Mouse (Mus musculus) heart, adult 18-20 months (tissue): ENCODE data around the gene Depdc7. TPM values are rescaled to one million over a fixed set of nuclear protein-coding genes. Genes with fewer than 3 reads are reported as not detected.
A peak's percentile ranks its signal among the peaks of the same experiment; 100 is the strongest.

Experiments used
- DNase-seq, 2 experiments: peaks; one replicate each; pipeline ENCODE4 v3.0.0; 2021 to 2022; ENCODE audit warnings: mixed read lengths in 1 of 2
- long read RNA-seq, 2 experiments: library from polyadenylated mRNA; stranded (forward); transcript quantifications; one replicate each; pipeline ENCODE4 v2.0.0; 2021
- total RNA-seq, 2 experiments: library from RNA; stranded (reverse); gene quantifications; 2 replicates each; pipeline ENCODE4 v1.2.3; 2021

The Depdc7 gene
- total RNA-seq, result 1 to 10 TPM; 1.6 to 1.8 TPM
- long read RNA-seq, experiment 1, partial matches to known transcripts, result 0 of 2 reads
- long read RNA-seq, experiment 1, other reads (novel, unspliced or antisense), result 0 of 2 reads
- long read RNA-seq, experiment 2, result 0 reads

DNA sequence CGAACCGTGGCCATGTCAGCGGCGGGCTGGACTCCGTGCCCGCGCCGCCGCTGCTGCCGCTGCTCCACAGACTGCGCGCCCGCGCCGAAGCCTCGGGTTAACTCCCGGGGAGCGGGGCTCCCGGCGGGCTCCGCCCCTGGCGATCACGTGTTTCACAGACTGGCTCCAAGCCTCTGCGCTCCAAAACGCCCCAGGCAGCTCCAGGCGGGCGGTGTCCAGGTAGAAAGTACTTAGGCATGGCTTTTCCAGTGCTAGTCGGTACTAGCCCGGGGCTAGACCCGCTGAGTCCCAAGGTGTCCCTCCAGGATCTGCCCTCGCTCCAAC lies at the start of gene Depdc7:
Depdc7 (minus strand) TSS at position 138 of the 324 bp plus-strand sequence.
- DNase-seq, result peak; percentile 92 to 95

DNA sequence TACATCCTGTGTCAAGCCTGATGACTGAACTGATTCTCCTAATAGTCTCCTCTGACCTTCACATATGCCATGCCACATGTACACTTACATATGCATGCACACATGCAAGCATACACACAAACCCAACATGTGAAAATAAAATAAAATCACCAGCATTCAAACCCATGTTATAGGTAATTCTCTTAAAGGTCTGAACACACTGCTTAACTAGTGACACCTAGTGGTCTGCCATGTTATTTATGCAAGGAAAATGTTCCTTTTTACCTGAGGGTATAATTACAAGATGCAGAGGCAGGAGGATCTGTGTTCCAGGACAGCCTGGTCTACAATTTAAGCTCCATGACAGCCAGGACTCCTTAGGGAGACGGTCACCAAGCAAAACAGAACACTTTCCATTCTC lies 32.1 kb upstream of the Depdc7 start:
- peak in 1 of 2 experiments; percentile 39 for DNase-seq

DNA sequence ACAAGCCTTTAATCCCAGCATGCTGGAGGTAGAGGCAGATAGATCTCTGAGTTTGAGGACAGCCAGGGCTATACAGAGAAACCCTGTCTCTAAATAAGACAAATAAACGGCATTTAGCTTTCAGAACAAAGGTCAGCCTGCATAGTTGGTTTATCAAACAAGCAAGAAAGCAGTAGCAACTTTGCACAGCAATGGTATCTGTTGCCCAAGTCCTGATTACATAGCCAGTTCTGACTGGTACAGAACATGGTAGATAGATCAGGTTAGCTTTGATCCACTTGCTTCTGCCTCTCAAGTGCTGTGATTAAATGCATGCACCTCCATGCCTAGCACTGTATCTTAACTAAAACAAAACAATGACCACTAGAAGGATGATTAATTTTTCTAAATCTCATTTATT lies 26.0 kb upstream of the Depdc7 start:
- DNase-seq, result no peak

DNA sequence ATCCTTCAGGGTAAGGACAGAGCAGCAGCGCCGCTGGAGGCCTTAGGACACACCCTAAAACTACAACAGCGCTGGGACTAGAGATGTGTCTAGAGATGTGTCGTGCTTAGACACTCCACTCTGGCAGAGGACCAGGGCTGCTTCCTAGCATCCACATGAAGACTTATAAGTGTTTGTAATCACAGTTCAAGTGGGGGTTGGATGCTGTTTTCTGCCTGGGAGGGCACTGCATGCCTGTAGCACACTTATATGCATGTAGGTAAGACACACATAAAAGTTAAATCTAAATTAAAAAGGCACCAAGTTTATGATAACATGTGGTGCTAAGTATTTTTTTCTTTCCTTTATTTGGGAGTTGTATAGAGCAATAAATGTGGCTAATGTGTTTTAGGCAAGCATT lies 21.3 kb upstream of the Depdc7 start:
- no peak for DNase-seq

DNA sequence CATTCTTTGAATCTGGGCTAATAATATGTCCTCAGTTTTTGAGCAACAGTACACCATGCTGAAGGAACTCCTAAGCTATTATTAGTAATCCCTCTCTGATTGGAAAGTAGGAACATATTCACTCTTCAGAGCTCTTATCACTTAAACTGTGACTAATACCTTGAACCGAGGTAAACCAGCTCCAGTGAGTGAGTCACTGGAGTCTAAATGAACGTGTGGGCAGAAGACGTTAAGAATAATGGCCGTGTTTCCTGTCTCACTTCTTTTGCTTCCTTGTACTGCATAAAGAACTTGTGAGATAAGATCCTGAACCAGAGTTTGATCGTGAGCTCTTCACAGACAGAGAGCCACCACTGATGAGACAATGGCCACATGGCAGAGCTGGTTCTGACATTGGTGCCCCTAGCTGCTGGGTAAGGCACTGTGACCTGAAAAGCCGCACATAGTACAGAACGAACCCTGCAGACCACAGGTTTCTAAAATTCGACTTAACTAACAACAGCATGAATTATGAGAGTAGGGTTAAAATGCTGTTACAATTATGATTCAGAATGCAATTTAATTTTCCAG lies 20.5 kb upstream of the Depdc7 start:
- no peak for DNase-seq

DNA sequence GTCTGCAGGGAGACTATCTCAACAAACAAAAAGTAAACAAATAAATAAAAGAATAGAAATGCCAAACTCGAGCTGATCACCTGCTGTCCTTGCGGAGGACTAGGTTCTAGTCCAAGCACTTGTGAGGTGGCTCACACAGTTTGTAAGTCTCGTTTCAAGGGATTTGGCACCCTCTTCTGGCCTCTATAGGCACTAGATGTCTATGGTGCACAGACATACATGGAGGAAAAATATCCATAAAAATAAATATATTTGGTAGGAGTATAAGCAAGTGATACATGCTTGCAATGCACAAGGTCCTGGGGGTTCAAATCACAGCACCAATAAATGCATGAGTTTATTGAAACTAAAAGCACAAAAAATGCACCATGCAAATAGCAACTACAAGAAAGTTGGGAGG lies 7.9 kb upstream of the Depdc7 start:
- no peak for DNase-seq

DNA sequence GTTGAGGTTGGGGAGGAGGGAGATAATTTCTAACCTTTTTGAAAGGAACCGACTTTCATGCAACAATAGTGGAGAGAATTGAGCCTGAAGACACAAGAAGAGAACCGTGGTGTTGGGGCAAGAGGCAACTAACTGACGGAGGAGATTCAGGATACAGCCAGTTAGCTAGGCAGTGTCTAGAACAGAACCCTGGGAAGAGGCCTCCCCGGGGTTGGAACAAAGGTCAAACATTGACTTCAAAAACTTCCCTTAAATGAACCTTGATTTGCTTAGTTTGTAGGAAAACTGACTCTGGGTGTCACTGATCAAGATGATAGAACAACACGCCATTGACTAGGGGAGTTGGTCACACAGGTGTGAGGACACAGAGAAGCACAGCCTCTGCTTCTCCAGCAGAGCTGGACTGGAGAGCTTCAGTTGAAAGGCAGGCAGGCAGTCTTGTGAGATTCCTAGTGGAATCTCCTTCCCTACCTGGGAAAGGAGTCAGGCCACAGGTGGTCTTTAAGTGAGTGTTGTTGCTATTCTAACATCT lies 6.0 kb upstream of the Depdc7 start:
- DNase-seq, result no peak

DNA sequence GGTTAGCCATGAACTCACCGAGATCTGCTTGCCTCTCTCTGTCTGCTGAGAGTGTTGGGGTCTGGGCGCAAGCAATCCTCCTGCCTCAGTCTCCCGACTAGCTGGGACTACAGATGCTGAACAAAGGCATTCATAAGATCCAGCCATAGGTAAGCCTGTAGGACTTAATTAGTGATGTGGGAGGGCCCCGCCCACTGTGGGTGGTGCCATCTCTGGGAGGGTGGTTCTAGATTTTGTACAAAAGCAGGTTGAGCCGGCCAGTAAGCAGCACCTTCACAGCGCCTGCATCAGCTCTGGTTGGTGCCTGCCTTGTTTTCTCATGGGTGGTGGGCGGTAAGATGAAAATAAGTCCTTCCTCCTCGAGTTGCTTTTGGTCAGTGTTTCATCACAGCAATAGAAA lies 3.6 kb upstream of the Depdc7 start:
- DNase-seq, result no peak

DNA sequence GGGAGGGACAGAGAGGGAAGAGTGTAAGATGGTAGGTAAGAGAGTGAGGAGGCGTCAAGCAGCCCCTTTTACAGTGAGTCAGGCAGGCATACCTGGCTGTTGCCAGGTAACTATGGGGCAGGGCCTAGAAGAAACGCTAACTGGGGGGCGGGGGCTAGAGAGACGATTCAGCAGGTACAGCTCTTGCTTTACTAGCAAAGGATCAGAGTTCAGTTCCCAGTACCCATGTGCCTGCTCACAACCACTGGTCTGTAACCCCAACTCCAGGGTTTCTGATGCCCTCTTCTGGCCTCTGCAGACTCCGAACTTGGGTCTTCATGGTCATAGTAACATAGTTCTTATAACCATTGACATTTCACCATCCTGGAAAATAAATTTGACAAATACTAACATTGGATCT lies 1.3 kb upstream of the Depdc7 start:
- no peak for DNase-seq

DNA sequence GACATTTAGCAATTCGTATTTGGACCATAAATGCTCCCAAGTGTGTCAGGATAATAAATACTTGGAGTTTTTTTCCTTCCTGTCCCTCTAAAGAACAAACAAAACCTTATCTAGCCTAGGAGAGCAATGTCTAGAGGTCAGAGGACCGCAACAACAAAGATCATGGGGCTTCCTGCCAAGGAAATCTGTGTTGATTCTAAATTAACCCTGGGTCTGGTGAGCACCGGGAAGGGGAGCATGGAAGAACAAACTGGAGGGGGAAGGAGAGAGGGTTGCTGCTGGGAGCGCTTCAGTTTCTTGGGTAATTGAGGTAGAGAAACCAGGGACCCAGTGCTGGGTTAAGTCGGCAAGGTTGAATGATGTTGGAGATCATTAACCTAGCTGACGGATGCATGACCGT lies 482 bp upstream of the Depdc7 start:
- DNase-seq, result peak; percentile 11 to 18

DNA sequence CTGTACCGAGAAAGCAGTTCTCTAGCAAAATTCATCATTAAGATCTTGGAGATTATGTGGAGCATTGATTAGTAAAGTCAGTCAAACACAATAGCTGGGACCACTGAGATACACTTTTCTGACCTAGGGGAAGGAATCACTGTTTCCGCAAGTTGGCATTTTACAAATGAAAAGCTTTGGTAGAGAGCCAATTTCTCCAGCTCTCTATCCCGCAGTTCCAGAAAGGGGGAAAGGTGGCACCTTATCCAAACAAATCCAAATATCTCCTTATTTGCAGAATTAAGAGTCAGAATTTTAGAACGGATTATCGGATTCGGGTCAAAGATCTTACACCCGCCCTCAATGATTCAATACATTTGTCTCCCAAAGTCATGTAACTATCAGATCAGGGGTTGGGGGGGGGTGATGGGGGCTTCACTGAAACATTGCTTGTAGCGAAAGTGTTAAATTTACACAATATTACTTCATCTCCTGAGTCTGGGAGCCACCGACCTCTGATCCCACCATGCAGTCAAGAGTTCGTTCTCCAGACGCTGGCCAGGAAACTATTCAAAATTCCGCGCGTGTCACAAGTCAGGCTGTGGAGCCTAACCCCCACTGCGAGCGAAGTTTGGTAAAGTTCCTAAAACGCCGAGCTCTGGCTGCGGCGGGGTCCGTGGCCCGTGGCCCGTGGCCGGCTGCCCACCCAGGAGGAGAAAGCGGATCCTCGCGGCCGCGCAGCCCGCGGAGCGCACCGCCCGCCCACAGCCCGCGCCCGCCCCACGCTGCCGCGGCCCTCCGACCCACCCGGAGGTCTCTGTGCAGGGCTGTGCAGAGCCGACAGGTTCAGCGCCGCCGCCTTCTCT lies 560 bp downstream of the Depdc7 start:
- no peak for DNase-seq

DNA sequence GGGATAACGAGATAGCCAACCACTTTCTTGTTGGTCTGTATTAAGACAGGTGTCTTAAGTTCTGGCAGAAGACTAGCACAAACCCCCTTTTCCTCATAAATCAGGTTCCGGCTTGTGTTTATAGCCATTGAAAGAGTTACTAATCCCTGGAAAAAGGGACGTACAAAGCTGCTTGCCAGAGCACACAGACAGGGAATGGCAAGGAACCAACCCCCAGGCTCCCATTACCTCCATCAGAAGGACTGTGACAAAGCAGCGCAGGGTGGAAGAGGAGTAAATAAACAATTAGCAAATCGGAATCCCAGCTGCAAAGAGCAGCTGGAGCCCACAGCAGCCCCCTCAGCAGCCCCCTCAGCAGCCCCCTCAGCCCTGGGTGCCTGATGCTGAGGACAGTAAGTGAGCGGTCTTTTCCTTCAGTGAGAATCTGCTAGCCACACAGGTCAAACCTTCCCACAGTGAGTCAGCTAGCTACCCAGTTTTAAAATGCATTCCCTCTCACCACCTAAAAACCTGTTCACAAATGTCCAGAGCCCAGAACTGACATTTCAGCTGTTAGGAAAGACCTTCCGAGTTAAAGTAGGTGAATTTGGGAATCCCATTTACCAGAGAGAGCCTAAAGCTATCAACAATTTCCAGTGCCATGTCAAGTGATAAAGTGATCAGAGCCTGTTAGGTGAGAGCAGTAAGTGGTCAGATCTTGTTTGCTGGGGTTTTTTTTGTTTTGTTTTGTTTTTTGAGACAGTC lies 1.5 kb downstream of the Depdc7 start:
- no peak for DNase-seq

DNA sequence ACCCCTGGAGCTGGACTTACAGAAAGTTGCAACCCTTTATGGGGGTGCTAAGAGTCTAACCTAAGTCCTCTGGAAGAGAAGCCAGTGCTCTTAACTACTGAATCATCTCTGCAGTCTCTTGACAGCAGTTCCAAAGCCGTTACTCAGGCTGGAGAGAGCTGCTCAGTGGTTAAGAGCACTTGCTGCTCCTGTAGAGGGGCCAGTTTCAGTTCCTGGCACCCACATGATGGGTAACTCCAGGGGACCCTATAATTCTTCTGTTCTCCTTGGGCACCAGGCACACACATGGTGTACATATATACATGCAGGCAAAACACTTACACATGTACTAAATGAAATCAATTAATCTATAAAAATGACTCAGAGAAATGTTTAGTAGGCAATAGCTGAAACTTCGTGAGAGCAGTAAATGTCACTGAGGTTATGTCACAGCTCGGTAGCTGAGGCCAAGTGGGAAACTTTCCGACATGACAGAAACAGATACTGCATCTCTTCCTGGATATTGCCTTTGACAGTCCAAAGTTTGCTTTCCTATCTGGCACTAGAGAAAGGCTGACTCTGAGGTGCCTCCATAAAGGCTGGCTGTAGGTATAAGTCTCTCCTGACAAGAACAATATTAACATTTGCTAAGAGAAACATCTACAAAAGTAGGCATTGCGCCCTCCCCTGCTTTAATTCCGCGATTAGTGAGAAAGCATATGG lies 2.3 kb downstream of the Depdc7 start:
- DNase-seq, result no peak

DNA sequence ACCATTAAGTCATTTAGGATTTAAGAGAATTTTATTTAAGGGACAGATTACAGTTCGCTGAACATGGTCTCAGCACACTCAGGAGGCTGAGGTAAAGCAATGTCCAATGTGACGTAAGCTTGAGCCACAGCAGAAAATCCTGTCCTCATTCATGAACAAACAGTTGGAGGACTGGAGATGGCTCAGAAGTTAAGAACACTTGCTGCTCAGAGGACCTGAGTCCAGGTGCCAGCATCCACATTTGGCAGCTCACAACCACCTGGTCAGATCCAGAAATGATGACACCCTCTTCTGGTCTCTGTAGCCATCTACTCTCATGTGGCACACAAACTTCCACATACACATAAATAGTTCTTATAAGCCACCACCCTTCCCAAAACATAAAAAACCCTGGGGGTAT lies 3.0 kb downstream of the Depdc7 start:
- no peak for DNase-seq

DNA sequence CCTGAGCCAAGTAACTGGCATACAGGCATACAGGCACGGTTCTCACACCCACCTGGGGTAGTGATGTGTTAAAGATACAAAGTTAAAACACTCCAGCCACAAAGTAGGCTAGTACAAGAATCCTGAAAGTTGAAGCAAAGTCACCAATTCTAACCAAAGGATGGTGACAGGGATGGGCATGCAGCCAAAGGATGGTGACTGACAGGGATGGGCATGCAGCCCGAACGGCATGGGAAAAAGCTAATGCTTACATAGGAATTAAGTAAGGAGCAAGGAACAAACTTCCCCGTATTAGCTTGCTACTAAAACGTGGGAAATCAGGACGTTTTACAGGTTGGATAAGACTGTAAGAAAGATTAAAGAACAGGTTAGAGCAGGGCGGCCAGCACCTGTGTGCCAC lies 6.4 kb downstream of the Depdc7 start:
- no peak for DNase-seq

DNA sequence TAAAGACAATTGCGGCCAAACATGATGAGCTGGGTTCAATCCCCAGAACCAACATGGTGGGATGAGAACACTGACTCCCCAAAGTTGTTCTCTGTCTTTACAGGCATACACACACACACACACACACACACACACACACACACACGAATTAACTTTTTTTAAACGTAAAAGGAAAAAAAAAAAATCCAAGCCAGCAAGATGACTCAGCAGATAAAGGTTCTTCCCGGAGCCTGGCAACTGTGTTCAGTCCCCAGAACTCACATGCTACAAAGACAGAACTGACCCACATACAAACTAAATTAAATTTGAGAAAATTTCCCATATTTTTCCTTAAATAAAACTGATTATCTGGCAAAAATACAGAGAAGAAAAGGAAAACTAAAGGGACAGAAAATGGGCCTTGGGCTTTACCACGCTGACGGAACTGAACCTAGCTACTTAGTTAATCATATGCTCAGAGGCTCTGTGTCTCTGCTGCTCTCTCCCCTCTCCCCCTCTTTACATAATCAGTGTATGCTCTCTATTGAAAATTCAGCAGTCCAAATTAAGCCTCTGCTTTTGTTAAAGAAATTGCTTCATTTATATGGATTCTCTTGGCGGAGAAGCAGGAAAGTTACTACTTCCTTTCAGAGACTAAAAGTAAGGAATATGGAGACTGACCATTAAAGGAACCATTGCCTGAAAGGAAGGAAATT lies 10.0 kb downstream of the Depdc7 start:
- DNase-seq, result no peak

DNA sequence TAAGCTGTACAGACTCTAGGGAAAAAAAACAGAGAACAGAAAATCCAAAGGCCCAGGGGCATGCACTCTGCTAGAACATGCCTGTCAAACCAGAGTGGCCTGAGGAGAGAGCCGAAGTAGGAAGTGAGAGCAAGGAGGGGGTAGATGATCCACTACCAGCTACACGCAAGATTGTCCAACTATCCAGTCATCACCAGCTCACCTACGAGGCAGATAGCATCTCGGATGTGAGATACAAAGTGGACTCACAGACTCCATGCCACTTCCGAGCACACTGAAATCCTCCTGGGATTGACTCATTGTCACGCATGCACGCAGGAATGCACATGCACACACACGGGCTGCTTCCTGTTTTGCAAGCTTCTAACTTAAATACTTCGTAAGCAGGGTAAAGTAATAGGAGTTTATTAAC lies 10.6 kb downstream of the Depdc7 start:
- peak in 1 of 2 experiments; percentile 52 for DNase-seq

DNA sequence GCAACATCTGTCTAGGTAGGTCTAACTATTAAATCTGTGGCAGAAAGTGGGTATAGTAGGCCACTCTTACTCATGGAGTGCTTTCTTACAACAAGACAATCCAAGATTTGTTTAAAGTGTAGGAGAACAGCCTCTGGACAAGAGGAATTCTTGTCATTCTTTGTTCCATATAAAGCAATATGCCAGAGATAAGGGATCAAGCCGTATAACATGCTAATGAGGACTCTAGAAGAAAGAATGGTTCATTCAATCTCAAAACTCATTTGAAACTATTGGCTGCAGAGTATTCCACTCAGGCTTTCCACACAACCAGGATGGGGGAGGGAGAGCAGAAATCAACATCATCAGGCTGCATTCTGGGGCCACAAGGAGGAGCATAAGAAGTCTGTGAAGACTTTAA lies 15.3 kb downstream of the Depdc7 start:
- DNase-seq, result no peak

DNA sequence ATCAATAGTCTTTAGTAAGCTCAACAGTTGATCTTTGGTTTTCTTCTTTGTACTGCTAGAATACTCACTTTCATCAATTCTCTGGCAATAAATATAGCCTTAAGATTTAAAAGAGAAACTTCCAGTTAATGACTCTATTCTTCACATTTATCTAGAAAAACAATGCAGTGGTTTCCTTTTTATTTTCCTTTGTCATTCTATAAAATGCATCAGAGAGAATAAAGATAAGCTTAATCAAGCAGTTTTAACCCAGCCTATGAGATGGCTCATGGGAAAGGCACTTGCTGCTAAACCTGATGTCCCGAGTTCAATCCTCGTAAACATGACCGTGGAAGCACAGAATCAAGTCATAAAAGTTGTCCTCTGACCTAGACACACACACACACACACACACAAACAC lies 20.7 kb downstream of the Depdc7 start:
- no peak for DNase-seq

DNA sequence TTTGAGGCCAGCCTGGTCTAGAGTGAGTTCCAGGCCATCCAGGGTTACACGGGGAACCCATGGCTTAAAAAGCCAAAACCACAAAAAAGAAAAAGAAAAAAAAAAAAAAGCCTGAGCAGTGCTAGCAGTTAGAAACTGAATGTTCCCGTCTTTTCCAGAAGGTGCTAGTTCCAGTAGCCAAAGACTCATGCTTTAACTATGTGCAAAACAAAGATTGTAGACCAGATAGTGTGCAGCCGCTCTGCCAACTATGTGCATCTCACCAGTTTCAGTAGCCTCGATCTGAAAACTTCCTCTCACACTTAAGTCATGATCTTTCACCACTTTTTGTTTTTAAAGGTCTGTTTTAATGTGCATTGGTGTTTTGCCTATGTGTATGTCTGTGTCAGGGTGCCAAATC lies 24.9 kb downstream of the Depdc7 start:
- no peak for DNase-seq

DNA sequence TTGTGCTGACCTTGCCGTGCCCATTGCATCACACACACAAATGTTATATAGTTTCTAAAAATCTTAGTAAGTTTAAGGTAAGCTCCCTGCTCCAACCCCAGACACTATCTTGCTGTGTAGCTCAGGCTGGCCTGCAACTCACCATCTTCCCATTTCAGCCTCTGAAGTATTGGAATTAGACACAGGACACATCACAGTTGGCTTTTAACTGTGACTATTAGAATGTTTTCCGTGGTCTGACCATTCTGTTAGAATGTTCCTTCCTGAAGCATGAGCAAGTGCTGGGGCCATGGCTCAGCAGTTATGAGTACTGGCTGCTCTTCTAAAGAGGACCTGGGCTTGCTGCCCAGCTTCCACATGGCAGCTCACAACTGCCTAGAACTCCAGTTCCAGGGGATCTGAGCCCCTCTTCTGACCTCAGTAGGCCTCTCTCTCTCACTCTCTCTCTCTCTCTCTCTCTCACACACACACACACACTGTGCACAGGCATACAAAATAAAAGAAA lies 25.4 kb downstream of the Depdc7 start:
- DNase-seq, result peak in 1 of 2 experiments; percentile 33
